Mouse (Mus musculus): Measurements from ENCODE around the gene Hira.

Hira gene

GRCm38 (mm10) chr16:18895249-18895648 is 18.4 kb downstream of the Hira start:
- H3K36me3 ChIP-seq (ENCODE audit: insufficient read depth, low read length), result peaks cover 86% of the 10 kb centered on the region
- H3K4me1 ChIP-seq (replicated peaks; ENCODE audit: low read depth, low read length), result peaks cover 57% of the 10 kb centered on the region
- TF ChIP-seq CTCF (conservative IDR thresholded peaks at IDR 0.05; ENCODE audit: low read length) (no peak), NANOG (IDR thresholded peaks at IDR 0.05; ENCODE audit: borderline replicate concordance, low read length) (no peak), POU5F1 (IDR thresholded peaks at IDR 0.05; ENCODE audit: borderline replicate concordance, low read length) (no peak)
- no peak overlapping the region for H3K4me3 ChIP-seq (replicated peaks; ENCODE audit: low read length)
- no peaks in the 10 kb centered on the region for H3K27me3 ChIP-seq (ENCODE audit: insufficient read depth, low read length)
- no peaks in the 10 kb centered on the region for H3K9me3 ChIP-seq (ENCODE audit: low read length)

DNA sequence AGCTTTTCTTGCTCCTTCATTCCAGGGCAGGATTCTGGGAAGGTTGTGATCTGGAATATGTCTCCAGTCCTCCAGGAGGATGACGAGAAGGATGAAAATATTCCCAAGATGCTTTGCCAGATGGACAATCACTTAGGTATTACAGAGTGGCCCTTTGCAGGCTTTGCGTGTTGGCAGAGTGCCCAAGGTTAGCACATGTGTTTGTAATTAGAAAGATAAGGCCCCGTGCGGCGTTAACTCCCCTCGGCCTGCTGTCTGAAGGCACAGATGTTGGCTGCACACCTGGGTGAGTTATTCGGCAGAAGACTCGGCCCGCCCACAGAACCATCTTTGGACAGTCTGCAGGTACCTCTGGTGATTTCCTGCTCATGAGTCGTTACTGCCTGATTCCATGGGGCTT is 19.6 kb downstream of the Hira start:
- no peak for TF ChIP-seq CTCF (conservative IDR thresholded peaks at IDR 0.05; ENCODE audit: low read length)
- TF ChIP-seq NANOG (IDR thresholded peaks at IDR 0.05; ENCODE audit: borderline replicate concordance, low read length), result no peak
- TF ChIP-seq POU5F1 (IDR thresholded peaks at IDR 0.05; ENCODE audit: borderline replicate concordance, low read length), result no peak
- Histone ChIP-seq H3K9me3 (ENCODE audit: low read length) (no peaks in the 10 kb centered on the region), H3K36me3 (ENCODE audit: insufficient read depth, low read length) (peaks cover 91% of the 10 kb centered on the region), H3K4me3 (replicated peaks; ENCODE audit: low read length) (no peak overlapping the region), H3K4me1 (replicated peaks; ENCODE audit: low read depth, low read length) (peaks cover 50% of the 10 kb centered on the region), H3K27me3 (ENCODE audit: insufficient read depth, low read length) (no peaks in the 10 kb centered on the region)

DNA sequence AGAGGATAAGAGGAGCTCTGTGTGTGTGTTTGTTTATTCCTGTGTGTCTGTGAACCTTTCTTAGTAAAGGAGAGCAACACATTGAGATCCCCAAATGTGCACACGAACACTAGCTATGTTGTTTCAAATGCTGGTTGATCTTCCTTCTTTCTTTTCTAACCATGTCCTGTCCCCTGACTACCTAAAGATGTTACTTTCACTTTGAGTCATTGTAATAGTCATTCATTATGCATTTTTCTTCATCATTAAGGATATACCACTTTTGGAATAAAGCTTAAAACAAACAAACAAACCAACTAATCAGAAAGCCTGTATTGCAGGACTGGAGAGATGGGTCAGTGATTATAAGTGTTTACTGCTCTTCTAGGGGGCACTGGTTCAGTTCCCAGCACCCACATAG is 28.8 kb downstream of the Hira start:
- TF ChIP-seq NANOG (IDR thresholded peaks at IDR 0.05; ENCODE audit: borderline replicate concordance, low read length) (no peak), POU5F1 (IDR thresholded peaks at IDR 0.05; ENCODE audit: borderline replicate concordance, low read length) (no peak), CTCF (conservative IDR thresholded peaks at IDR 0.05; ENCODE audit: low read length) (no peak)
- H3K9me3 ChIP-seq (ENCODE audit: low read length), result no peaks in the 10 kb centered on the region
- H3K27me3 ChIP-seq (ENCODE audit: insufficient read depth, low read length), result no peaks in the 10 kb centered on the region
- H3K4me1 ChIP-seq (replicated peaks; ENCODE audit: low read depth, low read length), result 0 out of 2 replicates have a peak, but pooled peaks cover 5% of the 10 kb centered on the region
- H3K4me3 ChIP-seq (replicated peaks; ENCODE audit: low read length), result no peak overlapping the region
- peaks cover 93% of the 10 kb centered on the region for H3K36me3 ChIP-seq (ENCODE audit: insufficient read depth, low read length)

GRCm38 (mm10) chr16:18916064-18916463 is 39.2 kb downstream of the Hira start:
- Histone ChIP-seq H3K27me3 (ENCODE audit: insufficient read depth, low read length) (no peaks in the 10 kb centered on the region), H3K4me3 (replicated peaks; ENCODE audit: low read length) (no peak overlapping the region), H3K36me3 (ENCODE audit: insufficient read depth, low read length) (peaks cover 94% of the 10 kb centered on the region), H3K9me3 (ENCODE audit: low read length) (no peaks in the 10 kb centered on the region), H3K4me1 (replicated peaks; ENCODE audit: low read depth, low read length) (no peaks in the 10 kb centered on the region)
- no peak for TF ChIP-seq NANOG (IDR thresholded peaks at IDR 0.05; ENCODE audit: borderline replicate concordance, low read length)
- no peak for TF ChIP-seq POU5F1 (IDR thresholded peaks at IDR 0.05; ENCODE audit: borderline replicate concordance, low read length)
- TF ChIP-seq CTCF (conservative IDR thresholded peaks at IDR 0.05; ENCODE audit: low read length), result no peak

GRCm38 (mm10) chr16:18921771-18922170 is 44.9 kb downstream of the Hira start:
- Histone ChIP-seq H3K36me3 (ENCODE audit: insufficient read depth, low read length) (peaks cover 99% of the 10 kb centered on the region), H3K9me3 (ENCODE audit: low read length) (no peaks in the 10 kb centered on the region)
- no peak for TF ChIP-seq NANOG (IDR thresholded peaks at IDR 0.05; ENCODE audit: borderline replicate concordance, low read length)
- no peak for TF ChIP-seq POU5F1 (IDR thresholded peaks at IDR 0.05; ENCODE audit: borderline replicate concordance, low read length)
- no peak for TF ChIP-seq CTCF (conservative IDR thresholded peaks at IDR 0.05; ENCODE audit: low read length)

GRCm38 (mm10) chr16:18927963-18928362 is 51.1 kb downstream of the Hira start:
- TF ChIP-seq POU5F1 (IDR thresholded peaks at IDR 0.05; ENCODE audit: borderline replicate concordance, low read length) (no peak), CTCF (conservative IDR thresholded peaks at IDR 0.05; ENCODE audit: low read length) (no peak), NANOG (IDR thresholded peaks at IDR 0.05; ENCODE audit: borderline replicate concordance, low read length) (no peak)
- Histone ChIP-seq H3K4me1 (replicated peaks; ENCODE audit: low read depth, low read length) (no peaks in the 10 kb centered on the region), H3K27me3 (ENCODE audit: insufficient read depth, low read length) (no peaks in the 10 kb centered on the region), H3K9me3 (ENCODE audit: low read length) (no peaks in the 10 kb centered on the region), H3K4me3 (replicated peaks; ENCODE audit: low read length) (no peak overlapping the region), H3K36me3 (ENCODE audit: insufficient read depth, low read length) (peaks cover 93% of the 10 kb centered on the region)

More at GRCm38 (mm10) chr16:18921771-18922170, 44.9 kb downstream of the Hira start:
- Histone ChIP-seq H3K27me3 (ENCODE audit: insufficient read depth, low read length) (no peaks in the 10 kb centered on the region), H3K4me1 (replicated peaks; ENCODE audit: low read depth, low read length) (no peaks in the 10 kb centered on the region), H3K4me3 (replicated peaks; ENCODE audit: low read length) (no peak overlapping the region)

DNA sequence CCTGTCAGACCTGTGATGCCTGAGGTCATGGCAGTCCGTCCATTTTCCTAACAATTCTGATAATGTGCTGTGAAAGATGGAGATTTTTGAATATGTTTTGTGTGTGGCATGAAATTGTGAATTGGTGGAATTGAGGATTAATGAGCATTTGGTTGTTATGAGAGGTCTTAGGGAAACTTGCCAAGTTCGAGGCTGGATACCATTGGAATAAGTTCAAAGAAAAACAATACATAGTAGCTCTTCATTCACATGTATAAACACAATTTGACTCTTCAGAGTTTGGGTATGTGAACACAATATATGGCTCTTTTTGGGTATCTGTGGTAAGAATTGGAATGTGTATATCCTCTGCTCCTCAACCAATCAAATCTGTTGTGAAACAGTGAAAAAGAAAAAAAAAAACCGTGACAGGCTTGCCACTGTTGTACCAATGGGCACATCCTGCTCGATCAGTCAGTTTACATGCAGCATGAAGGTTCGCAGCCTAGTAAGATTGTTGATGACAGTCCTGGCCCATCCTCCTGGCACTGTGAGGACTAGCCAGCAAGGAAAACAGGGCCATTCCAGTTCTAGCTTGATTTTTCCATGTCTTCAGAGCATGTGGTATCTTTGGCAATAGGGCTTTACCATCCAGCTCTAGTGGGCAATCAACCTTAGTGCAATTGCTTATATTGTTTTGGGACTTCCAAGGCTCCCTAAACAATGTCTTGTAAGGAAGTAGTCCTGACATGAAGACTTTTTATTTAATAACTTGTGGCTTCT is 61.7 kb downstream of the Hira start:
- H3K4me1 ChIP-seq (replicated peaks; ENCODE audit: low read depth, low read length), result peaks cover 8% of the 10 kb centered on the region
- H3K9me3 ChIP-seq (ENCODE audit: low read length), result no peaks in the 10 kb centered on the region
- H3K4me3 ChIP-seq (replicated peaks; ENCODE audit: low read length), result no peak overlapping the region
- peaks cover 89% of the 10 kb centered on the region for H3K36me3 ChIP-seq (ENCODE audit: insufficient read depth, low read length)
- TF ChIP-seq POU5F1 (IDR thresholded peaks at IDR 0.05; ENCODE audit: borderline replicate concordance, low read length) (no peak), NANOG (IDR thresholded peaks at IDR 0.05; ENCODE audit: borderline replicate concordance, low read length) (no peak), CTCF (conservative IDR thresholded peaks at IDR 0.05; ENCODE audit: low read length) (no peak)
- no peaks in the 10 kb centered on the region for H3K27me3 ChIP-seq (ENCODE audit: insufficient read depth, low read length)

GRCm38 (mm10) chr16:18943906-18944305 is 67.1 kb downstream of the Hira start:
- TF ChIP-seq NANOG (IDR thresholded peaks at IDR 0.05; ENCODE audit: borderline replicate concordance, low read length) (no peak), POU5F1 (IDR thresholded peaks at IDR 0.05; ENCODE audit: borderline replicate concordance, low read length) (no peak), CTCF (conservative IDR thresholded peaks at IDR 0.05; ENCODE audit: low read length) (no peak)
- Histone ChIP-seq H3K4me1 (replicated peaks; ENCODE audit: low read depth, low read length) (peaks cover 8% of the 10 kb centered on the region), H3K4me3 (replicated peaks; ENCODE audit: low read length) (no peak overlapping the region), H3K36me3 (ENCODE audit: insufficient read depth, low read length) (peaks cover 91% of the 10 kb centered on the region), H3K27me3 (ENCODE audit: insufficient read depth, low read length) (no peaks in the 10 kb centered on the region), H3K9me3 (ENCODE audit: low read length) (no peaks in the 10 kb centered on the region)

Data from E14TG2a.4 (cell line).